Mouse (Mus musculus) lung, adult 2 months (tissue): ENCODE measurements around the gene Epb41l4b.

Experiments used
- CTCF ChIP-seq: fragments of 200-500 bp; IDR thresholded peaks from 2 replicates; pipeline ENCODE4 v1.5.1; 2011; ENCODE audit warnings: mild to moderate bottlenecking, low read length, control low read depth; ENCODE audit not compliant: insufficient read depth
- POLR2A ChIP-seq: fragments of 200-500 bp; IDR thresholded peaks from 2 replicates; pipeline ENCODE4 v1.6.1; 2011; ENCODE audit warnings: low read depth, mild to moderate bottlenecking, control low read depth, low read length, borderline replicate concordance; ENCODE audit errors: extremely low read depth

DNA sequence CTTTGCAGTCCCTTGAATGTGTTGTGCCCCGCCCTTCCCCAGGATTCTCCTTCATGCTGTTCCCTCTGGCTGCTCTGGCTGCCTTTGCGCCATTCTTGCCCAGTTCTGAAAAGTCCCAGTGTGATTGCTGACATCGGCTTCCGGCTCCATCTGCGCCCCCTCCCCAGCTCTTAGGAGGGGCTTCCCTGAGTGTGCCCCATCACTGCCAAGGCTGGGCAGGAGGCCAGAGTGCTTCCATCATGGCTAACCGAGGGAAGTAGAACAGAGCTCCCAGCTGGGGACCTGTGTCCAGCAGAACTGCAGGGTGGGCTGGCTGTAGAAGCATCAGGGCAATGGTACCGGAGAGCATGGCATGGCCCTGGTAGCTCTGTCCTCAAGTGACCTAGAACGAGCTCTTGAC, 138.2 kb downstream of the Epb41l4b start:
- no peak for TF ChIP-seq CTCF
- TF ChIP-seq POLR2A, result no peak
